Mouse (Mus musculus): ENCODE results near the gene AI661453.

GRCm38 (mm10) chr17:47475714-47476113 lies 39.3 kb downstream of the AI661453 start:
- TF ChIP-seq CHD2 (IDR thresholded peaks at IDR 0.05; ENCODE audit: low read depth, low read length) (no peak), MAFK (IDR thresholded peaks at IDR 0.05; ENCODE audit: insufficient read depth, low read depth, low read length) (no peak), HCFC1 (IDR thresholded peaks at IDR 0.05; ENCODE audit: borderline replicate concordance, insufficient read depth, low read length) (no peak), ZC3H11A (IDR thresholded peaks at IDR 0.05; ENCODE audit: borderline replicate concordance, low read depth, low read length) (no peak), ZNF384 (IDR thresholded peaks at IDR 0.05; ENCODE audit: low read depth, low read length) (no peak)
